Mouse (Mus musculus): ENCODE measurements around the gene Ssty1.
"Not testable (repeated sequence)": the region's sequence is repeated elsewhere in the genome, so short reads cannot be mapped to it uniquely, and the experiment has no call there.

The Ssty1 gene

GRCm38 (mm10) chrY:18088816-18089215, at the start of gene Ssty1:
Ssty1 (plus strand) TSS chrY:18089116.
- not testable (repeated sequence) for DNase-seq (ENCODE audit: low spot score)

DNA sequence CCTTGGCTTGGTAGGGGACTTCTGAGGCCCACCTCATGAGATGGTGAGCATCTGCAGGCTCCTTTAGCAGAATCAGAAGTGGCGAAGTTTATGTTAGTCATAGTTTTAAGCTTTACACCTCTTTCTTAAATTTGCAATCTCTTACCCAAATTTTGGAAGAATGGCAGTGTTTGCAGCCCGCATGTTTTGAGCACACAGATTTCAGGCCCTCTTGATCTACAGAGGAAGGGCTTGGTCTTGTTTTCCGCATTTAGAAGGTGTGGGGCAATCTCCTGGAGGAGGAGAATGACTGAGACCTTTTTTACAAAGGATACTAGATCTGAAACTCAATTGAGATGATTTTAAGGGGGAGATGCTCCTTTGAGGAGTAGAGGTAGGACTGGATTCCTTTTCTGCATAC, 27.2 kb upstream of the Ssty1 start, which contains the start of gene Gm21764:
Gene Gm21764 (minus strand): TSS at position 101 of the 400 bp plus-strand sequence.
- DNase-seq (ENCODE audit: low spot score) = not testable (repeated sequence)

Data from left cerebral cortex, adult 11 months (tissue).